Mouse (Mus musculus): Measurements from ENCODE around the gene Lipa.

The Lipa gene

DNA sequence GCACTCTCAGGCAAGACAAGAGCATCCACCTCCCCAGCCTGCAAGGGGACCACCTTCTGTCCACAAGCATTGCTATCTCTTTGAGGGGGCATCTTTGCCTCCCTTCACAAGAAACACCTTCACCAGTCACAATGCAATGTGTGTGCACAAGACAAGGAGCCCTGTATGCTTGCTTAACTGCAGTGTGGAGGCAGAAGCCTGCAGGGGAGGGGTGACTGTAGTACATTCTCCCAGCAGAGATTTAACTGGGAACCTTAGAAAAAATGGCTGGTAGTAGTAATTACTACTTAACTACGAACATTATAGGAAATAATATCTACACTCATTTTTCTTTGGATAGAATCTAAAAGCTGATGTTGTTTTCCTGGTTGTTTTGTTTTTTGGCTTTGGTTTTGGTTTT, 5.3 kb downstream of the Lipa start:
- DNase-seq, result no peak

DNA sequence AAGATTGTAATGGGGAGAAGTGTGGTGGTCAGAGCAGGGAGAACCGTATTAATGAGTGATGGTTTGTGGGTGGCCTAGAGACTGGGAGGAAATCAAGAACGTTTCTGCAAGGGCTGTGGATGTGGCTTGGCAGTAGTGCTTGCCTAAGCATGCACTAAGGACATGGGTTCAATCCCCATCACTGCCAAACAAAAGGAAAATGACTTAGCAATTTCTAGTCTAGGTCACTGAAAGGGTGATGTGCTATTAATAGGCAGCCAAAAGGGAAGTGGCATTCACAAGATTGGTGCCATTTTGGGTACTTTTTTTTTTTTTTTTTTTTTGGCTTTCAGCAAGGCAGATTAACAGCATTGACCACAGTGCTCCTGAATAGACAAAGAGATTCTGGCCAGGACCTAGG, 5.9 kb downstream of the Lipa start:
- DNase-seq, result no peak

DNA sequence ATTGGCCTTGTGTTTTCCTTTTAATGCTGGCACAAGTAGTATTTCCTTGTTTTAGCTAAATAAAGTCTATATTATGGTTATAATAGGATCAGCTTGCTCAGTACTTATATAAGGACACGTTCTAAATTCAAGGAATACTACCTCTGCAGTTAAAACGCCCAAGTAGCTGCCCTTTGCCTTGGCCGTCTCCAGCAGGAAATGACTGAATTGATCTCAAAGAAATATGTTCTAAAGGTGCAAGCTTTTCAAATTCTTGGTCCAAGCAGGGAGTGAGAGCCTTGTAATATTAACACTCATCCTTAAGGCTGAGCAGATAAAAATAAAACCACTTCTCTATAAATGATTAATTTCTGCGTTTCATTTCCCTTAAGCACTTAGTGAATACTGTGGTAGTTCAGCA, 7.2 kb downstream of the Lipa start:
- DNase-seq, result no peak

DNA sequence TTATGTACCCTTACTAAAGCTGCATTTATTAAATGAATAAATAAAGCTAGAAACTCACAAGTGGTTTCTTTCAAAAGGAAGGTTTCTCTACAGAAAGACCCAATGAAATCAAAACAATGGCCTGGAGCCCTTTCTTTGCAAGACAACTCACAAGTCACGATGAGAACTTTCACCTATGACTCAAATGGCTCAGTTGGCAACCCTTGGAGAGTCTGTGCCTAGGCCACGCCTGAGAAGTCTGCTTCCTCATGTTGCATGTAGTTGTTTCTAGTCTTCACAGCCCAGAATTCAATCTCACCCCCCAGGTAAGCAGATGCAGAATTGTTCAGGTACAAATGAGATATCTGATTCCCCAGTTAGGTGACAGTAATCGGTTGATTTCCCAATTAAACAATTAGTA, 7.6 kb downstream of the Lipa start:
- no peak for DNase-seq

DNA sequence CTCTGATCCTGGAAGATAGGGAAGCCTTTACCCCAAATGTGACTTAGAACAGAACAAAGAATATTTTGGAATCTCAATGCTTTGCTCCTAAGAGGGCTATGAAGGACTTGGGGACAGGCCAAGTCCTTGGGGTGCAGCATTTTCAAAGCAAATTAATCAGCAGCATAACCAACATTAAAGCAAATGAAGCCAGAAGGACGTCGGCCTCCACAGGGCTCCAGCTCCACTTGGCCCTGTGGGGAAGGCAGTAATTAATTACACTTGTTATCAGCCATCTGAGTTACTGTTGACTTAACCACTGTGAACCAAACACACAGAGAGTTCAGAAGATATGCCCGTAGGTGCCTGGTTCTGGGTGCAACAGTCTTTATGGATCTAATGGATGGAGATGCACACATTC, 8.5 kb downstream of the Lipa start:
- DNase-seq, result no peak

DNA sequence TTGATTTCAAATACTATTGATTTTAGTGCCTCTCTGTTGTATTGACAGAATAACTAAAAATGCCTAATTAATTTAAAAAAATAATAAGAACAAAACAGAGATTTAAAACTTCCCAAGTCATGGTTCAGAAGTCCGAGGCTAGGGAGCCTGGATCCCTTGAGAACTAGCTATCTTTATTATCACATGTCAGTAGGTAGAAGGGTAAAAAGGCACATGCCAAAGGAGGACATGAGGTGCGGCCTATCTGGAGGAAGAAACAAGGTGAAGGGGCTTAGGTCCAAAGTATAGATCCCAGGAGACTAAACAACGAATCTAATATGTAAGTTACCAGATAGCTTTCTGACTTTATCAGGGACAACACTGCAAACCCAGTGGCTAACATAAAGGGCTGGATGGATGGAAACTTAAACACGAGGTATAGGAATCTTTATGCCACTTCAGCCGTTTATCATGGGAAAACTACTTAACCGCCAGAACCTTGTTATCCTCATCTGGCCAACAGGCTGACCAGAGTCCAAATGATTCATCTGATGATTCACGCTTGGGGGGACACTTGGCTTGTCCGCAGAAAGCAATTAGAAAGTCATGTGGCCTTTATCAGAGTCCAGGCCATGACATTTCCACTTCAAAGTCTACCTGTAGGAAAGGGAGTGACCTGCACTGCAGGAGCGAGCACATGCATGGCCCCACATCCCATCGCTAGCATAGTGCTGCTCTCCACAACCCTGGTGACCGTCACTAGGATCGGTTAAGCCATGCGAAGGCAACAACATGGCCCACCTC, 9.3 kb downstream of the Lipa start:
- DNase-seq, result no peak

DNA sequence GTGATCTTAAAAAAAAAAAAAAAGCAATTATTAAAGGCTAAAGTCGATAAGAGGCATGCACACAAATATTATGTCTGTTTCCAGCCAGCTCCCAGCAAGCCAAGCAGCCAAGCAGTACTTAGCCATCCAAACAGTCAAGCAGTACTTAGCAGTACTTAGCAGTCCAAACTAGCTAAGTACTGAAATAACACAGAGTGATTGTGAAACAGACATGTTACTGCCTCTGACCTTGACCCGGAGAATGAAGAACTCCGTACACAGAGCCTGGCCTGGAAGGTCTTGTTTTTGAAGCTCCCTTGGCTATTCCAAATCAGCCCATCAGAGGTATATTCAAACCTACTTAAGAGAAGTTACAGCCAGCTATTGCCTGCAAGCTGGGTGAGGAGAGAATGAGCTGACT, 10.1 kb downstream of the Lipa start:
- DNase-seq, result no peak

DNA sequence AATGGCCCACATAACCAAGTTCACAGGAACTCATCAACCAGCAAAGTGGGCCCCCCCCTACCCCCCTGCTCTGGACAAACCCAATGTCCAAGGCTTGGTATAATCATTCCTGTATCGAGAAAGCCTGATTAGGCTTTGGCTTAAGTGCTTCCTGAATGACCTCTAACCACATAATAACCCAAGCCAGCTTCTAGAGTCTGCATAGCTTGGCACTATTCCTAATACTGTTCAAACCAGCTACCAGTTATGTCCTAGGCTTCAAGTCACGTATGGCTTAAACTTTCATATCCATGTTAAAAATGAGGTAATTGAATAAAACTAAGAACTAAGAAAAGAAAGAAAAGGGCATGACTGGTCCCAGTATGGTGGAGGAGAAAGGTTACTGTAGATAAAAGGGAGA, 10.9 kb downstream of the Lipa start:
- DNase-seq, result no peak

DNA sequence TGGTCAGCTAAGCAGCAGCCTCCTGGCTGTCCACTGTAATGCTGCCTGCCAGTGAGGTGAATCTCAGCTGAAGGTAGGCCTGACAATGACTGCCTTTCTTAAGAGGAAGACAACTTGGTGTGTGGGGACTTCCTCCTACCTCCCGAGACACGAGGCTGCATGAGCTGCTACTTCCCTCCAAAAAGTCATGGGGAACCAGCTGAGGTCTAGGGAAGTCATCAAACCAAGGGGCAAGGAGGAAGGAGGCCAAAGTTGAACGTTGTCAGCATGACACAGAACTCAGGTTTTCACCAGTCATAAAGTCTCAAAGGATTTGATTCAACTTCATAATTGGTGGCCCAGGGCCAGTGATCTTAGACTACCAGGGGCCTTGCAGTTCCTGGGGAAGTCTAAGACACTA, 11.6 kb downstream of the Lipa start:
- DNase-seq, result peak; percentile 36 to 48

DNA sequence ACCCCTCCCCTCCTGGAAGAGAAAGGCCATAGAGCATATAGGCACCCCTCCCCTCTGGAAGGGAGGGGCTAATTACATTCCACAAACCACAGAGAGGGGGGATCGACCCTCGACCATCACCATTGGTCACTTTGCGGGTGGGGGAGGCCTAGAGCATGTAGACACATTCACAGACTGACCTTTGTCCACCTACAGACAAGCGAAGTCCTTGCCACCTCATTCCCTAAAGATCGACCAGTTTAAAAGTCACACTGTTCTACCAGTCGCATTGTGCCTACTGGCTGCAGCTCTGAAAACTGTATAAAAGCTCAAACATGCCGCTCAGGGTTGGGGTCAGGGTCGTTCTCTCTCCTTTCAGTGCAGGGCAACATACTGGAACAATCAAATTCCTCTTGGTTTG, 15.7 kb downstream of the Lipa start:
- no peak for DNase-seq

DNA sequence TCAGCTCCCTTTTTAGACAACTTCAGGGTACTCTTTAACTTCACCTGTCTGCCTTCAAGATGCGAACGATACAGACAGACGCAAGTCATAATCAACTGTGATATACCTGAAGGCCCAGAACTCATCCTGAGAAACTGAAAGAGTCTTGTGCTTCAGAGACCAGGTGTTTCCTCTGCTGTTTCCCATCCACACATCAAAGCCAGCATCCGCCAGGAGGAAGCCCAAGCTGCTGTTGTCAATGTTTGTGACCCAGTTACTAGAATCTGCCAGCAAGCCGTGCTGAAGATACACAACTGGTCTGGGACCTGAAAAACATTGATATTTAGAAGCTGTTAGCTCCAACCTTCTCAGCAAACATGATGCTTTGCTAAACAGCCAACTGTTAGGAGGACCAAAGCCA, 16.6 kb downstream of the Lipa start:
- no peak for DNase-seq

DNA sequence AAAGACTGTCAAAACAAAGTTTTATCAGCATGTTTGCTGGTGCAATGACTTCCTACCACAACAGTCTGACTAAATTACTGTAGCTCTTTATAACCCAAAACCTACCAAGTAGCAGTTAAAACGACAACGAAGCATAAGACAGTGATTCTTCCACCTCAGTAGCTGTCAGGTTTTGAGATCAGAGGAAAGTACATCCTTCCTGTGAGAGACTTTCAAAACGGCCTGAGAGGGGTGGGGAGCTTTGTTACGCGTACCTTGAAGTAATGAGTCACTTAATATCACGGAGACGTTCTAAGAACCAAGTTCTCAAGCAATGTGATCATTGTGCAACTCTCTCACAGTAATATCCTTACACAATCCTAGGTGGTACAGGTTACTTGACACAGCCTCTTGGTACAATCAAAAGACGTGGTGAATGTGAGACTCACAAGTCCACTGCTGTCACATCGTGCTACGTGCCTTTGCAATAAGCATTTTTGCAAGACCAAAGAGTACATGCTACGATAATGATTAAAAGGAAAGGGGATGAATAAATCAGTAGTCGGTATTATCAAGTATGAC, 22.0 kb downstream of the Lipa start:
- no peak for DNase-seq

DNA sequence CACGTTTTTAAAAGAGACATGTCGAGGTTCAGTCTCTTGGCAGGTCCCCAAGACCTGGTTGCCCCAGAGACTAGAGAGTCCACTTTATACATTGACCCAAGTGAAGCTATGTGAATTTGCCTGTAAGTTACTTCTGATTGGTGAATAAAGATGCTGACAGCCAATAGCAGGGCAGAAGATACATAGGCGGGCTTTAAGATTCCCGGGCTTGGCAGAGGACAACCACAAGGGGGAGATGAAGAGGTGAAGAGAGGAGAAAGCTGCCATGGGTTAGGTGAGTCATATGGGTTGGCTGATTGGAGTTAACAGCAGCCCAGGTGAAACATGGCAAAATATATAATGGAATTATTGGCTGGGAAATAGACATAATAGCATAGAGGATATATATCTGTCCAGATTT, 26.5 kb downstream of the Lipa start:
- peak; percentile 80 to 86 for DNase-seq

DNA sequence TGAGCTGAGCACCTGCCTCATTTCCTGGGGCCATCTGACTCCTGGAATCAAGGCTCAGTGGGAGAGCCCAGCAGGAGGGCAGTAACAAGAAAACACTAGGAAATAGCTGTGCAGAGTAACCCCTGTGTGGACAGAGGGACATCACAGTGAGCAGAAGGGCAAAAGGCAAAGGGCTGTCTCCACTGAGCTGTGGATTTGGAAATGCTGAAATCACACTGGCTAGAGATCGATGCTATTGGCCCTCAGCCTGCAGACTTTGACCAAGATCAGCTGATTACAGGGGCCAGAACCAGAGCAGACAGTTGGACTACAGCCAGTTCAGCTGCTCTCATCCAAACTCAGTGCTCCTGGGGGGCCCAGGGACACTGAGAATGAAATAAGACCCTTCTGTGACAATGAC, 30.9 kb downstream of the Lipa start:
- no peak for DNase-seq

DNA sequence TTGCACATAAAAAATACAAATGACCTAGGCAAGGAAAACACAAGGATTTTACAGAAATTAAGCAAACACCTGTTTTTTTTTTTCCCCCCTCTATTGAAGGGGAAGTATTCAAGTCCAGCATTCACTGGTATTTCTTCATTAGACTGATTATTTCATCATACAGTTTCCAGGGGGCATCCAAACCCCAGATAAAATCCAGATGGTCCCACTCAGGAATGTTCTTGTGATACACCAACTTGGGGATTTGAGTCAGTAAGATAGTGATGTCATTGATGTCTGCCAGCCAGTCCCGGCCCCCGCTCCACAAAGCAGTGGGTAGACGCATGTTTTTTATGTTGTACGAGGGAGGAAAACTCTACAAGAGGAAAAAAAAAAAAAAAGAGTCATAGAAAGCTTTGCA, 33.4 kb downstream of the Lipa start:
- no peak for DNase-seq

DNA sequence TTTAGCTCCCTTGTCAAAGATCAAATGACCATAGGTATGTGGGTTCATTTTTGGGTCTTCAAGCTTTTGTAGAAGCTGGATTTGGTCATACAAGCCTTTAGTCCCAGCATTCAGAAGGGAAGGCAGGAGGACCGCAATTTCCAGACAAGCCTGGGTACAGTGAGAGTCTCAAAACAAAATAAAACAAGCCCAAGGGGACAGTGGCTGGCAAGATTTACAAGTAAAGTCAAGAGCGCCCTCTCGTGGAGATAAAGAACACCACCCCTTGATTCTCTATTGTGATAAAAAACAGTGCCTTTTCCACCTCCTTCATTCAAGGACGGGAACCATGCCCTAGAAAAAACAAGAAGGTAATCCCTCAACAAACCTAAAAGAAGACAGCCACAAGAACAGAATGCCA, 43.7 kb downstream of the Lipa start:
- DNase-seq, result peak in 1 of 2 experiments; percentile 66

DNA sequence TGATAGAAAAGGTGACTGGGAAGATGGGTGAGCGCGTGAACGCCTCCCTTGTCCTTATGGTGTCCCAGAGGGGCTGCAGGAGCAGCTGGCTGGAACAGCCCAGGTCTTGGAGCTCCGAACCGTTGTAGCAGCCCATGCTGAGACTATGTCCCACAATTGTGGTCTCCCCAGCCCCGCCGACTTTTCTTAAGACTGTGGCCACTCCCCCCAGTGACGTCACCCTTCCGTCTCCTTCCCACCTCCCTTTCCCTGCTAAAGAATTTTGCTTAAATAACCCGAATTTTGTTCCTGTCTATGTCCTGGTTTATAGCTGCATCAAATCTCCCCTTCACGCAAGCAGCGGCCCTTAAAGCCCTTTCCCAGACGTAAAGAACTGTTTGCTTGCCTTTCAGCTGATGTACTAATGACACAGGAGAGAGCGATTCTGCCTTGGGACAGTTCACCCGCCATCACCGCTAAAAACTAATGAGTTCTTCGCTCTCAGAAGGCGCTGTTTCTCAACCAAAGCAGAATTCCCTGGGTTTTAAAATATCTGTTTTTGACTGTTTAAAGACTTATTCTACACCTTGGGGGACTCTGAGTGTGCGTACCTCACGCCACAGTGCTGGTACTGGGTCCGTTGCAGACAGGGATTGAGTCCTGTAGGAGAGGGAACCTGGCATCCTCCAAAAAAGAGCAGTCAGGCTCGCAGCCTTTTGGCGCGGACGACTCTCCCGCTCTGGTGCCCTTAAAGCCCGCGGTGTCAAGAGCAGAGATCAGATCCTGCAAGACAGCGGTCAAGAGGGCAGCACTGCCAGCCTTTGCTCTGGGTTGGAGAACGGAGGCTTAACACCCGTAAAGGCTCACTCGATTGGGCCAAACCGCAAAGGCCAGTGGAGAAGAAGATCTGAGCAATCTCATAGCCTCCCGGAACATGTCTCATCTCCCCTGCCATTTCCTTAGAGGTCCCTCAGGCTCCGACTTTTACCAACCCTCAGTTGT, 52.0 kb downstream of the Lipa start, which contains the start of gene Ch25h:
Ch25h (minus strand) TSS at position 174 of the 981 bp plus-strand sequence.
- peak; percentile 27 to 39 for DNase-seq

DNA sequence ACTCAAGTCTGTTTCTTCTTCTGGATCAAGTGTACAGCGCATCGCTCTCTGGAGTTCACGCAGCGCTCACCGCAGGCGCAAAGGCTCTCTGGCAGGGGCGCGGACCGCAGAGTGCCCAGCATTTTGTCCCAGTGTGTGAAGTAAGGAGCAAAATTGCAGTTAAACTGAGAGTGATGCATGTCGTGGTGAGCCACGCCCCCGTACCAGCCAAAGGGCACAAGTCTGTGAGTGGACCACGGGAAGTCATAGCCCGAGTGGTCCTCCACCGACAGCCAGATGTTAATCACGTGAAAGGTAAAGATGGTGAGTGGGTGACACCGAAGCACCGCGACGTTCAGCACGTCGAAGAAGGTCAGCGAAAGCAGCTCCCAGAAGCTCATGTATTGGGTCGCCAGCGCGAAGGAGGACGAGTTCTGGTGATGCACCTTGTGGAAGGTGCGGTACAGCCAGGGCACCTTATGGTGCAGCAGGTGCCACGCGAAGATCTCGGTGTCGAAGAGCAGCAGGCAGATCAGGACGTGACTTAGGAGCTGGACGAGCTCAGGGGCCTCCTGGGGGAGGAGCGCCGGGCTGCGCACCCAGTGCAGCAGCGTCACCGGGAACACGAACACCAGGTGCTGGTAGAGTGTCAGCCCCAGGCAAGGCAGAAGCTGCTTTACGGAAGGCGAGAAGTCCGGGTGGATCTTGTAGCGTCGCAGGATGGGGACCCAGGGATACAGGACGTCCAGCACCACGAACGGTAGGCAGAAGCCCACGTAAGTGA, 52.9 kb downstream of the Lipa start:
- peak; percentile 15 to 27 for DNase-seq

DNA sequence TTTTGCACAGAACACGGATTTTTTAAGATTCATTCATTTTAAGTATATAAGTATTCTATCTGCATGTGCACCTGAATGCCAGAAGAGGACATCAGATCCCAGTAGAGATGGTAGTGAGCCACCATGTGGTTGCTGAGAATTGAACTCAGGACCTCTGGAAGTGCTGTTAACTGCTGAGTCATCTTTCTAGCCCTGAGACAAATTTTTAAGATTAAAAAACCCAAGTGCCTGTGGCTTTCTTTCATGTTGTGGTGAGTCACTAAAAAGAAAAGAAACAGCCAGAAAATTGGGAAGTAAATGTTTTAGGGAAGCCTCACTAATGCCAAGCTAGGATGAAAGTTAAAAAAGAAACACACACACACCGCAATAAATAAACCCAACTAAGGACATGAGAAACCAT, 55.6 kb downstream of the Lipa start:
- no peak for DNase-seq

DNA sequence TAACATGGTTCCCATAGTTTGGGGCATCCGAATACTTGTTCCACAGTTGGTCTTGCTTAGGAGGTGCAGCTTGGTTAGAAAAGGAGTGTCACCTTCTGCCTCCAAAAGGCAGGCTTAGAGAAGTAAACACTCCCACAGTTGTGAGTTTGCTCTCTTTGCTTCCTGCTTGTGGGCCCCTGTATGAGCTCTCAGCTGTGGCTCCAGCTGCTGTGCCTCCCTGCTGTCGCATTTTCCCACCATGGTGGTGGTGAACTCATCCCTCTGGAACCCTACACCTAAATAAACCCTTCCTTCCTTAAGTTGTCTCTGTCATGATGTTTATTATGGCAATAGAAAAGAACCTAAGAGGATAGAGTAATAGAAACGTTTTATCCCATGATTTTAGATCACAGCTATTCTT, 58.5 kb downstream of the Lipa start:
- DNase-seq, result no peak

DNA sequence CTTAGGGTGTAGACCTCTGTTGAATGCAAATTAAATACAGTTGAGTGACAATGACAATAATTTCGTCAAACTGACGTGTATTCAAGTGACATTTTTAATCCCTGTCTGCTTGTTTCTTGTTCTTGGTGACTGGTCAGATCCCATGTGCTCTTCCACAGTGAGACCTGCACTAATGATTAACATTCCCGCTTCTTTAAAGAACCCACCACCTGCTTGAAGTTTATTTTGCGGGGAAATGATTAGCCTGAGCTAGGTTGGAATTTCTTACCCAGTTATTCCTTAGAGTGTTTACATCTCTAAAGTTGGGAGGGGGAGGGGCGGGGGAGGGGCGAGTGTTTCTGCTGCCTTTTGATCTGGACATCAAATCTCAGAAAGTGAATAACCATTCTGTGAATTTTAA, 59.1 kb downstream of the Lipa start:
- DNase-seq, result no peak

DNA sequence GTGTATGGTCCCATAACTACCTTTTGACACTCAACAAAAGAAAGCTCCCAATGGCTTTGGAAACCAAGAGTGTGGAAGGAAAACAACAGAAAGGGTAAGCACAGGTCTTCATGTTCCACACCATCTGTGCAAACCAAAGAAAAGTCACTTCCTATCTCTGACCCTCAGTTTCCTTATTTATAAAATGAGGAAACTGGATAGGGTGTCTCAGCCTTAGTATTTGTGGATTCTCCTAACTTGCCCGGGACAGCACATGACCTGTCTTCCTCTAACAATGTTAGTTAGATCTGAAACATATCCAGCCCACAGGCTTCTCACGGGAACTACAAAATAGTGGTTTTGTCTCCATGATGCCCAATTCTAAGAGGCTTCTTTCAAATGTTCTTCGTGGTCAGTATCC, 62.8 kb downstream of the Lipa start:
- no peak for DNase-seq

DNA sequence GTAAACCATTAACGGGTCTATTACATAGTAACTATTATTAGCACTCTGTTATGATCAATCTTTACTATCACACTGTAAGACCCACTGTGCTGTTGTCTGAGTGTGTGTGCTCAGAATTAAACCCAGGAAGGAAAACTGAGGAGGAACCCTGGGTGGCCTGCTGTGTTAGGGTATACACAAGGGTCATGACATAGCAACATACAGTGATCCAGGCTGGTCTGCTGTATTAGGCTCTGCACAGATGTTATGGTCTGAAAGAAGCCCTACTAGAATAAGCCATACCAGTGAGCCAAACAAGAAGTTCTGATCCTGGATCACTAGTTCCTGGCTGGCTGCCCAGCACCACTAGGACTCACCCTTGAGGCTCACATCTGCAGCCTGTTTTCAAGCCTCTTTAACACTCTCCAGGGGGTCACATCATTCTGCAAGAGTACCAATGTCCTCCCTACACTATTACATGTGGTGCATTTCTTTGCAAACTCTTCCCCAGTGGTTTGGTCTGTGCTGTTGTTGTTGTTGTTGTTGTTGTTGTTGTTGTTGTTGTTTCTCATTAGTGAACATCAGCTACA, 65.7 kb downstream of the Lipa start:
- no peak for DNase-seq

Data from lung, postnatal 4 days (tissue).